Mouse (Mus musculus) MN1 (cell line): ENCODE measurements around the gene Gprc5c.

ENCODE experiments used
- DNase-seq: peaks from one replicate; pipeline ENCODE4 v3.0.0-alpha.2; 2016; ENCODE audit warnings: low spot score

Gprc5c gene

GRCm38 (mm10) chr11:114912847-114913246 lies 61.9 kb downstream of the Gprc5c start:
- peak; percentile 54 for DNase-seq

GRCm38 (mm10) chr11:114914978-114915377 lies 64.0 kb downstream of the Gprc5c start:
- no peak for DNase-seq

GRCm38 (mm10) chr11:114917120-114917519 lies 66.2 kb downstream of the Gprc5c start:
- no peak for DNase-seq
